Mouse (Mus musculus): Measurements from ENCODE around the gene Ifna7.
"Not testable (repeated sequence)": the region's sequence is repeated elsewhere in the genome, so short reads cannot be mapped to it uniquely, and the experiment has no call there.

Ifna7 gene

DNA sequence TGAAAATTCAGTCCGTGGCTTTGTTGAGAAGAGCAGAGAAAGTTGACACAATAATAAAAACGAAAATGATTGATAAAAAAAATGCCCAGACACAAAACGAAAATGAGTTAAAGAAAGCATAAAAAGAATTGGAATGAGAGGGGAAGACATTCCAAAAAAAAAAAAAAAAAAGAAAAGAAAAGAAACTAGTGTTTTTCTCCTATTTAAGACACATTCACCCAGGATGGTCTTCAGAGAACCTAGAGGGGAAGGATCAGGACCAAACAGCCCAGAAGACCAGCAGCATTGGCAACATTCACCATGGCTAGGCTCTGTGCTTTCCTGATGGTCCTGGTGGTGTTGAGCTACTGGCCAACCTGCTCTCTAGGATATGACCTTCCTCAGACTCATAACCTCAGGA, at the start of gene Ifna7:
Ifna7 (plus strand) TSS at position 301 of the 400 bp plus-strand sequence.
- DNase-seq (ENCODE audit: low read depth, low spot score) = no peak

DNA sequence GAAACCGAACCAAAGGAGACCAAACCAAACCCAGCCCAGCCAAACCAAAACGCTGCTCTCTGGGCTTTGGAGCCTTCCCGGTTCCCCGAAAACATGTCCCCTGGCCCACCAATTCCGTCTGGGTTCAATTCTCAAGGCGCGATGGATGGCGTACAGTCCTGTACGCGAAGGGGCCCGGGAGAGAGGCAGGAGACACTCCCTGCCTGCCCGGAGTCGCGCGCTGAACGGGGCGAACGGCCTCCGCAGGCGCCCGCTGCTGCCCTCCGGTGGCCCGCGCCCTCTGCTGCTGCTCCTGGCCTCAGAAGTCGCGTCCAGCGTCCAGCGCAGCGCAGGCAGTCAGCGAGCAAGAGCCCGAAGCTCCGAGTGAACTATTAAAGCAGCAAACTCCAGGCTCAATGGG, 42.5 kb upstream of the Ifna7 start, which contains the start of gene Gm13290:
Gm13290 (plus strand) TSS at position 301 of the 400 bp plus-strand sequence.
- not testable (repeated sequence) for DNase-seq (ENCODE audit: low read depth, low spot score)

DNA sequence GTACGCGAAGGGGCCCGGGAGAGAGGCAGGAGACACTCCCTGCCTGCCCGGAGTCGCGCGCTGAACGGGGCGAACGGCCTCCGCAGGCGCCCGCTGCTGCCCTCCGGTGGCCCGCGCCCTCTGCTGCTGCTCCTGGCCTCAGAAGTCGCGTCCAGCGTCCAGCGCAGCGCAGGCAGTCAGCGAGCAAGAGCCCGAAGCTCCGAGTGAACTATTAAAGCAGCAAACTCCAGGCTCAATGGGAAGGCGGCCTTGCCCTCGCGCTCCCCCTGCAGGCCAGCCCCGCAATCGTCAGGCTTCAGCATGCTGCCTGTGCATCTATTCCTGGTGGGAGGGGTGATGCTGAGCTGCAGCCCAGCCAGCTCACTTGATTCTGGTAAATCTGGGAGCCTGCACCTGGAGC, 39.4 kb upstream of the Ifna7 start, which contains the start of gene Gm13289:
Gm13289 (plus strand) TSS at position 301 of the 400 bp plus-strand sequence.
- DNase-seq (ENCODE audit: low read depth, low spot score) = not testable (repeated sequence)

DNA sequence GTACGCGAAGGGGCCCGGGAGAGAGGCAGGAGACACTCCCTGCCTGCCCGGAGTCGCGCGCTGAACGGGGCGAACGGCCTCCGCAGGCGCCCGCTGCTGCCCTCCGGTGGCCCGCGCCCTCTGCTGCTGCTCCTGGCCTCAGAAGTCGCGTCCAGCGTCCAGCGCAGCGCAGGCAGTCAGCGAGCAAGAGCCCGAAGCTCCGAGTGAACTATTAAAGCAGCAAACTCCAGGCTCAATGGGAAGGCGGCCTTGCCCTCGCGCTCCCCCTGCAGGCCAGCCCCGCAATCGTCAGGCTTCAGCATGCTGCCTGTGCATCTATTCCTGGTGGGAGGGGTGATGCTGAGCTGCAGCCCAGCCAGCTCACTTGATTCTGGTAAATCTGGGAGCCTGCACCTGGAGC, 36.5 kb upstream of the Ifna7 start, which contains the start of gene Gm13272:
Gm13272 (plus strand) TSS at position 301 of the 400 bp plus-strand sequence.
- not testable (repeated sequence) for DNase-seq (ENCODE audit: low read depth, low spot score)

DNA sequence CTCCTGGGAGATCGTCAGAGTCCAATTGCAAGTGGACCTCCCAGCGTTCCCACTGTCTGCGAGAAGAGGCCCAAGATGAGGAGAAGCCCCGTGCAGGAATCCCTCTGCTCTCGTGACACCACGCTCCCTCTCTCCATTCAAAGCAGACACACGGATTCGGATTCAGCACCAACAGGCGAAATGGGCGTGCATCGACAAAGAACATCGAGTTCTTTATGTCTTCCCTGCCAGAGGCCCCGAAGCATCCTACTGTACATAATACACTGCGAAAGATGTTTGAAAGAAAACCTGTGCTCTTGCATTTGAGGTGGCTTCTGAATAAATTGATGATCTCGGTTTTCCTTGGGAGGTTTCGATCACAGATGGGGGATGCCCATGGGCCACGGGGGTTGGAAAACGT, 35.7 kb upstream of the Ifna7 start:
- not testable (repeated sequence) for DNase-seq (ENCODE audit: low read depth, low spot score)

DNA sequence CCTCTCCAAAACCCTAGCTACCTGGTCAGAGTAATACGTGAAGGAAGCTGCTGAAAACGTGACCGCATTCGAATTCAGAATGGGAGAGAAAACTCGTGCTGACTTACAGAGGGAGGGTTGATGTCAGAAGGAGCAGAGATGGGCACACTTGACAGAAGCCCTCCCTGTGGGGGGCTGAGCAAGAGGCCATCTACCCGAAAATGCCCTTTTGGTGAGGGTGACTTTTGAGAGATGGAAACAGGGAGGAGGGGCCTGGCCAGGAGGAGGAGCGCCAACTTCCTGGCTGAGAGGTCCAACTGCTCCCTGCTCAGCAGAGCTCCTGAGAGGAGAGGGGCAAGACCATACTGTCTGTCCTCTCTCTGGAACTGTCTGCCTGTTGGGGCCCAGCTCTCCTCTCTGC, 34.2 kb upstream of the Ifna7 start, which contains the start of gene Ifnz:
Ifnz (plus strand) TSS at position 301 of the 400 bp plus-strand sequence.
- not testable (repeated sequence) for DNase-seq (ENCODE audit: low read depth, low spot score)

DNA sequence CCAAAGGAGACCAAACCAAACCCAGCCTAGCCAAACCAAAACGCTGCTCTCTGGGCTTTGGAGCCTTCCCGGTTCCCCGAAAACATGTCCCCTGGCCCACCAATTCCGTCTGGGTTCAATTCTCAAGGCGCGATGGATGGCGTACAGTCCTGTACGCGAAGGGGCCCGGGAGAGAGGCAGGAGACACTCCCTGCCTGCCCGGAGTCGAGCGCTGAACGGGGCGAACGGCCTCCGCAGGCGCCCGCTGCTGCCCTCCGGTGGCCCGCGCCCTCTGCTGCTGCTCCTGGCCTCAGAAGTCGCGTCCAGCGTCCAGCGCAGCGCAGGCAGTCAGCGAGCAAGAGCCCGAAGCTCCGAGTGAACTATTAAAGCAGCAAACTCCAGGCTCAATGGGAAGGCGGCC, 33.7 kb upstream of the Ifna7 start:
- DNase-seq (ENCODE audit: low read depth, low spot score) = not testable (repeated sequence)

DNA sequence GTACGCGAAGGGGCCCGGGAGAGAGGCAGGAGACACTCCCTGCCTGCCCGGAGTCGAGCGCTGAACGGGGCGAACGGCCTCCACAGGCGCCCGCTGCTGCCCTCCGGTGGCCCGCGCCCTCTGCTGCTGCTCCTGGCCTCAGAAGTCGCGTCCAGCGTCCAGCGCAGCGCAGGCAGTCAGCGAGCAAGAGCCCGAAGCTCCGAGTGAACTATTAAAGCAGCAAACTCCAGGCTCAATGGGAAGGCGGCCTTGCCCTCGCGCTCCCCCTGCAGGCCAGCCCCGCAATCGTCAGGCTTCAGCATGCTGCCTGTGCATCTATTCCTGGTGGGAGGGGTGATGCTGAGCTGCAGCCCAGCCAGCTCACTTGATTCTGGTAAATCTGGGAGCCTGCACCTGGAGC, 30.6 kb upstream of the Ifna7 start, which contains the start of gene Gm13276:
Gm13276 (plus strand) TSS at position 301 of the 400 bp plus-strand sequence.
- not testable (repeated sequence) for DNase-seq (ENCODE audit: low read depth, low spot score)

DNA sequence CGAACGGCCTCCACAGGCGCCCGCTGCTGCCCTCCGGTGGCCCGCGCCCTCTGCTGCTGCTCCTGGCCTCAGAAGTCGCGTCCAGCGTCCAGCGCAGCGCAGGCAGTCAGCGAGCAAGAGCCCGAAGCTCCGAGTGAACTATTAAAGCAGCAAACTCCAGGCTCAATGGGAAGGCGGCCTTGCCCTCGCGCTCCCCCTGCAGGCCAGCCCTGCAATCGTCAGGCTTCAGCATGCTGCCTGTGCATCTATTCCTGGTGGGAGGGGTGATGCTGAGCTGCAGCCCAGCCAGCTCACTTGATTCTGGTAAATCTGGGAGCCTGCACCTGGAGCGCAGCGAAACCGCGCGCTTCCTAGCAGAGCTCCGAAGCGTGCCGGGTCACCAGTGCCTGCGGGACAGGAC, 27.6 kb upstream of the Ifna7 start, which contains the start of gene Gm13277:
Gm13277 (plus strand) TSS at position 231 of the 400 bp plus-strand sequence.
- DNase-seq (ENCODE audit: low read depth, low spot score) = not testable (repeated sequence)

DNA sequence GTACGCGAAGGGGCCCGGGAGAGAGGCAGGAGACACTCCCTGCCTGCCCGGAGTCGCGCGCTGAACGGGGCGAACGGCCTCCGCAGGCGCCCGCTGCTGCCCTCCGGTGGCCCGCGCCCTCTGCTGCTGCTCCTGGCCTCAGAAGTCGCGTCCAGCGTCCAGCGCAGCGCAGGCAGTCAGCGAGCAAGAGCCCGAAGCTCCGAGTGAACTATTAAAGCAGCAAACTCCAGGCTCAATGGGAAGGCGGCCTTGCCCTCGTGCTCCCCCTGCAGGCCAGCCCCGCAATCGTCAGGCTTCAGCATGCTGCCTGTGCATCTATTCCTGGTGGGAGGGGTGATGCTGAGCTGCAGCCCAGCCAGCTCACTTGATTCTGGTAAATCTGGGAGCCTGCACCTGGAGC, 24.8 kb upstream of the Ifna7 start, which contains the start of gene Gm13278:
Gm13278 (plus strand) TSS at position 301 of the 400 bp plus-strand sequence.
- not testable (repeated sequence) for DNase-seq (ENCODE audit: low read depth, low spot score)

DNA sequence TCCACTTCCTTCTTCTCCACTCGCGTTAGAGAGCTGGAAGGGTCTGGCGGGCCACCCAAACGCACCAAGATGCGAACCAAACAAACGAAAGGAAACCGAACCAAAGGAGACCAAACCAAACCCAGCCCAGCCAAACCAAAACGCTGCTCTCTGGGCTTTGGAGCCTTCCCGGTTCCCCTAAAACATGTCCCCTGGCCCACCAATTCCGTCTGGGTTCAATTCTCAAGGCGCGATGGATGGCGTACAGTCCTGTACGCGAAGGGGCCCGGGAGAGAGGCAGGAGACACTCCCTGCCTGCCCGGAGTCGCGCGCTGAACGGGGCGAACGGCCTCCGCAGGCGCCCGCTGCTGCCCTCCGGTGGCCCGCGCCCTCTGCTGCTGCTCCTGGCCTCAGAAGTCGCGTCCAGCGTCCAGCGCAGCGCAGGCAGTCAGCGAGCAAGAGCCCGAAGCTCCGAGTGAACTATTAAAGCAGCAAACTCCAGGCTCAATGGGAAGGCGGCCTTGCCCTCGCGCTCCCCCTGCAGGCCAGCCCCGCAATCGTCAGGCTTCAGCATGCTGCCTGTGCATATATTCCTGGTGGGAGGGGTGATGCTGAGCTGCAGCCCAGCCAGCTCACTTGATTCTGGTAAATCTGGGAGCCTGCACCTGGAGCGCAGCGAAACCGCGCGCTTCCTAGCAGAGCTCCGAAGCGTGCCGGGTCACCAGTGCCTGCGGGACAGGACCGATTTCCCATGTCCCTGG, 21.9 kb upstream of the Ifna7 start, which contains the start of gene Gm13275:
Gm13275 (plus strand) TSS at position 552 of the 740 bp plus-strand sequence.
- not testable (repeated sequence) for DNase-seq (ENCODE audit: low read depth, low spot score)

DNA sequence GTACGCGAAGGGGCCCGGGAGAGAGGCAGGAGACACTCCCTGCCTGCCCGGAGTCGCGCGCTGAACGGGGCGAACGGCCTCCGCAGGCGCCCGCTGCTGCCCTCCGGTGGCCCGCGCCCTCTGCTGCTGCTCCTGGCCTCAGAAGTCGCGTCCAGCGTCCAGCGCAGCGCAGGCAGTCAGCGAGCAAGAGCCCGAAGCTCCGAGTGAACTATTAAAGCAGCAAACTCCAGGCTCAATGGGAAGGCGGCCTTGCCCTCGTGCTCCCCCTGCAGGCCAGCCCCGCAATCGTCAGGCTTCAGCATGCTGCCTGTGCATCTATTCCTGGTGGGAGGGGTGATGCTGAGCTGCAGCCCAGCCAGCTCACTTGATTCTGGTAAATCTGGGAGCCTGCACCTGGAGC, 18.9 kb upstream of the Ifna7 start, which contains the start of gene Gm13279:
Gm13279 (plus strand) TSS at position 301 of the 400 bp plus-strand sequence.
- not testable (repeated sequence) for DNase-seq (ENCODE audit: low read depth, low spot score)

DNA sequence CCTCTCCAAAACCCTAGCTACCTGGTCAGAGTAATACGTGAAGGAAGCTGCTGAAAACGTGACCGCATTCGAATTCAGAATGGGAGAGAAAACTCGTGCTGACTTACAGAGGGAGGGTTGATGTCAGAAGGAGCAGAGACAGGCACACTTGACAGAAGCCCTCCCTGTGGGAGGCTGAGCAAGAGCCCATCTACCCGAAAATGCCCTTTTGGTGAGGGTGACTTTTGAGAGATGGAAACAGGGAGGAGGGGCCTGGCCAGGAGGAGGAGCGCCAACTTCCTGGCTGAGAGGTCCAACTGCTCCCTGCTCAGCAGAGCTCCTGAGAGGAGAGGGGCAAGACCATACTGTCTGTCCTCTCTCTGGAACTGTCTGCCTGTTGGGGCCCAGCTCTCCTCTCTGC, 16.7 kb upstream of the Ifna7 start, which contains the start of gene Gm13285:
Gm13285 (plus strand) TSS at position 301 of the 400 bp plus-strand sequence.
- DNase-seq (ENCODE audit: low read depth, low spot score) = not testable (repeated sequence)

DNA sequence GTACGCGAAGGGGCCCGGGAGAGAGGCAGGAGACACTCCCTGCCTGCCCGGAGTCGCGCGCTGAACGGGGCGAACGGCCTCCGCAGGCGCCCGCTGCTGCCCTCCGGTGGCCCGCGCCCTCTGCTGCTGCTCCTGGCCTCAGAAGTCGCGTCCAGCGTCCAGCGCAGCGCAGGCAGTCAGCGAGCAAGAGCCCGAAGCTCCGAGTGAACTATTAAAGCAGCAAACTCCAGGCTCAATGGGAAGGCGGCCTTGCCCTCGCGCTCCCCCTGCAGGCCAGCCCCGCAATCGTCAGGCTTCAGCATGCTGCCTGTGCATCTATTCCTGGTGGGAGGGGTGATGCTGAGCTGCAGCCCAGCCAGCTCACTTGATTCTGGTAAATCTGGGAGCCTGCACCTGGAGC, 13.1 kb upstream of the Ifna7 start, which contains the start of gene Gm13287:
Gm13287 (plus strand) TSS at position 301 of the 400 bp plus-strand sequence.
- not testable (repeated sequence) for DNase-seq (ENCODE audit: low read depth, low spot score)

DNA sequence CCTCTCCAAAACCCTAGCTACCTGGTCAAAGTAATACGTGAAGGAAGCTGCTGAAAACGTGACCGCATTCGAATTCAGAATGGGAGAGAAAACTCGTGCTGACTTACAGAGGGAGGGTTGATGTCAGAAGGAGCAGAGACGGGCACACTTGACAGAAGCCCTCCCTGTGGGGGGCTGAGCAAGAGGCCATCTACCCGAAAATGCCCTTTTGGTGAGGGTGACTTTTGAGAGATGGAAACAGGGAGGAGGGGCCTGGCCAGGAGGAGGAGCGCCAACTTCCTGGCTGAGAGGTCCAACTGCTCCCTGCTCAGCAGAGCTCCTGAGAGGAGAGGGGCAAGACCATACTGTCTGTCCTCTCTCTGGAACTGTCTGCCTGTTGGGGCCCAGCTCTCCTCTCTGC, 10.8 kb upstream of the Ifna7 start, which contains the start of gene Gm13288:
Gm13288 (plus strand) TSS at position 301 of the 400 bp plus-strand sequence.
- not testable (repeated sequence) for DNase-seq (ENCODE audit: low read depth, low spot score)

DNA sequence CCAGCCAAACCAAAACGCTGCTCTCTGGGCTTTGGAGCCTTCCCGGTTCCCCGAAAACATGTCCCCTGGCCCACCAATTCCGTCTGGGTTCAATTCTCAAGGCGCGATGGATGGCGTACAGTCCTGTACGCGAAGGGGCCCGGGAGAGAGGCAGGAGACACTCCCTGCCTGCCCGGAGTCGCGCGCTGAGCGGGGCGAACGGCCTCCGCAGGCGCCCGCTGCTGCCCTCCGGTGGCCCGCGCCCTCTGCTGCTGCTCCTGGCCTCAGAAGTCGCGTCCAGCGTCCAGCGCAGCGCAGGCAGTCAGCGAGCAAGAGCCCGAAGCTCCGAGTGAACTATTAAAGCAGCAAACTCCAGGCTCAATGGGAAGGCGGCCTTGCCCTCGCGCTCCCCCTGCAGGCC, 10.3 kb upstream of the Ifna7 start:
- DNase-seq (ENCODE audit: low read depth, low spot score) = not testable (repeated sequence)

DNA sequence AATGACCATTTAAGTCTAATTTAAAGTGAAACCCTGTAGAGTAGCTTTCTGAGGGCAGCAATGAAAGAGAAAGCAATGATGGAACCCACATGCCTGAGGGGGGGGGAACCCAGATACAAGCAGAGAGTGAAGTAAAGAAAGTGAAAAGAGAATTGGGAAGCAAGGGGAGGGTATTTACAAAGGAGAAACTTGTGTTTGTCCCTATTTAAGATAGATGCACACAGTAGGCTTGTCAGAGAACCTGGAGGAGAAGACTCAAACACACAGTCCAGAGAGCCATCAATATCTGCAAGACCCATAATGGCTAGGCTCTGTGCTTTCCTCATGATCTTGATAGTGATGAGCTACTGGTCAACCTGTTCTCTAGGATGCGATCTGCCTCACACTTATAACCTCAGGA, 3.6 kb downstream of the Ifna7 start, which contains the start of gene Ifna11:
Ifna11 (plus strand) TSS at position 301 of the 400 bp plus-strand sequence.
- no peak for DNase-seq (ENCODE audit: low read depth, low spot score)

DNA sequence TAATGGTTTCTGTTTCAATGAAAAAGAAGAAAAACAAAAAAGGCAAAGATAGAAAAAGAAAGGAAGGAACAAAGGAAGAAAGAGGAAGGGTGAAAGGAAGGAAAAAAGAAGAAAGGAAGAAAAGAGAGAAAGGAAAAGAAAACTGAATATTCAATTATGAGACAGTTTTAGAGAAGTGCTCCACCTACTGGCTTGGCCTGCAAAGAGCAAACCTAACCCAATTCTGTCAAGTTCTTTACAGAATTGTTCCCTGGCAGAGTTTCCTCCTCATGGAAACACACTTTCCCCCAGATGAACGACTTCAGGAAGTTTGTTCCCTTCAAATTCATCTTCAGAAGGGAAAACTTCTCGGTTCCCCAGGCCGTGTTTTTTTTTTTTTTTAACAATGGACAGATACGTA, 7.0 kb downstream of the Ifna7 start:
- DNase-seq (ENCODE audit: low read depth, low spot score) = peak; percentile 4

DNA sequence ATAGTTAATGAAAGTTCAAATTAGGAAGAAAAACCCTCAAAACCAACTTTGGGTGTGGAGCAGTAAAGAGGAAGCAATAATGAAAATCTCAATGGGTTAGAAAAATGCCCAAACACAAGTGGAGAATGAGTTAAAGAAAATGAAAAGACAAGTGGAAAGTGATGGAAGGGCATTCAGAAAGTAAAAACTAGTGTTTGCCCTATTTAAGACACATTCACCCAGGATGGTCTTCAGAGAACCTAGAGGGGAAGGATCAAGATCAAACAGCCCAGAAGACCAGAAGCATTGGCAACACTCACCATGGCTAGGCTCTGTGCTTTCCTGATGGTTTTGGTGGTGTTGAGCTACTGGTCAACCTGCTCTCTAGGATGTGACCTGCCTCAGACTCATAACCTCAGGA, 11.1 kb downstream of the Ifna7 start, which contains the start of gene Ifna6:
Ifna6 (plus strand) TSS at position 301 of the 400 bp plus-strand sequence.
- not testable (repeated sequence) for DNase-seq (ENCODE audit: low read depth, low spot score)

DNA sequence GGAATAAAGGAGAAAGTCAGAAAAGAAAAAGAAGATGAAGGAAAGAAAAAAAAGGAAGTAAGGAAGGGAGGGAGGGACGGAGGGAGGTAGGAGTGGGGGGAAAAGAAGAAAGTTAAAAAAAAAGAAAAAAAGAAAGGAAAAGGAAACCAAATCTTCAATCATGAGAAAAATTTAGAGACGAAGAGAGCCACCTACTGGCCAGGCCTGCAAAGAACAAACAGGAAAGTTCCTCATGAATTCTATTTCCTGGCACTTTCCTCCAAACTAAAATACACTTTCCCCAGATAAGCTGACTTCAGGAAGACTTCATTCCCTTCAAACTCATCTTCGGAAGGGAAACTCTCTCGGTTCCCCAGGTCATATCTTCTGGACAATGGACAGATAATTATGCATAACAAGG, 14.5 kb downstream of the Ifna7 start:
- no peak for DNase-seq (ENCODE audit: low read depth, low spot score)

DNA sequence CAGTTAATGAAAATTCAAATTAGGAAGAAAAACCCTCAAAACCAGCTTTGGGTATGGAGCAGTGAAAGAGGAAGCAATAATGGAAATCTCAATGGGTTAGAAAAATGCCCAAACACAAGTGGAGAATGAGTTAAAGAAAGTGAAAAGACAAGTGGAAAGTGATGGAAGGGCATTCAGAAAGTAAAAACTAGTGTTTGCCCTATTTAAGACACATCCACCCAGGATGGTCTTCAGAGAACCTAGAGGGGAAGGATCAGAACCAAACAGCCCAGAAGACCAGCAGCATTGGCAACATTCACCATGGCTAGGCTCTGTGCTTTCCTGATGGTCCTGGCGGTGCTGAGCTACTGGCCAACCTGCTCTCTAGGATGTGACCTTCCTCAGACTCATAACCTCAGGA, 19.2 kb downstream of the Ifna7 start, which contains the start of gene Ifna5:
Ifna5 (plus strand) TSS at position 301 of the 400 bp plus-strand sequence.
- not testable (repeated sequence) for DNase-seq (ENCODE audit: low read depth, low spot score)

DNA sequence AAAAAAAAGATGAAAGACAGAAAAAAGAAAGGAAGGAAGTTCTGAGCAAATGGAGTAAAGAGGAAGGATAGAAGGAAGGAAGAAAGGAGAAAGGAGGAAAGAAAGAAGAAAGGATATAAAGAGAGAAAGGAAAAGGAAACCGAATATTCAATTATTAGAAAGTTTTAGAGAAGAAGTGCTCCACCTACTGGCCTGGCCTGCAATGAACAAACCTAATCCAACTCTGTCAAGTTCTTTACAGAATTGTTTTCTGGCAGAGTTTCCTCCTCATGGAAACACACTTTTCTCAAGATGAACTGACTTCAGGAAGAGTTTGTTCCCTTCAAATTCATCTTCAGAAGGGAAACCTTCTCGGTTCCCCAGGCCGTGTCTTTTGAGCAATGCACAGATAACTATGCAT, 22.8 kb downstream of the Ifna7 start:
- no peak for DNase-seq (ENCODE audit: low read depth, low spot score)
